Mouse (Mus musculus) midbrain, embryonic 16.5 days (tissue): ENCODE results near the gene Decr2. TPM values are rescaled to one million over a fixed set of nuclear protein-coding genes. Genes with fewer than 3 reads are reported as not detected.

Source experiments
- ATAC-seq: fragments of 200-750 bp; cut with Nextera tagmentation; 2 replicates; pipeline ENCODE4 v1.8.0; 2017; ENCODE audit warnings: moderate TSS enrichment
- H3K27ac ChIP-seq: fragments of 300-500 bp; sonication (generic); 2 replicates; pipeline ENCODE4 v1.5.1; 2014; ENCODE audit warnings: mild to moderate bottlenecking, low read length, mixed read lengths
- H3K27me3 ChIP-seq: fragments of 300-500 bp; sonication (generic); 2 replicates; pipeline ENCODE4 v1.6.1; 2014; ENCODE audit warnings: low read depth, low read length, mixed read lengths; ENCODE audit not compliant: control insufficient read depth, insufficient read depth
- H3K36me3 ChIP-seq: fragments of 300-500 bp; sonication (generic); 2 replicates; pipeline ENCODE4 v1.6.1; 2014; ENCODE audit warnings: mild to moderate bottlenecking, low read length, moderate library complexity, mixed read lengths; ENCODE audit not compliant: control insufficient read depth, insufficient read depth
- H3K4me1 ChIP-seq: fragments of 300-500 bp; sonication (generic); 2 replicates; pipeline ENCODE4 v1.6.1; 2014; ENCODE audit warnings: mild to moderate bottlenecking, low read length, mixed read lengths; ENCODE audit not compliant: control insufficient read depth, insufficient read depth
- H3K4me2 ChIP-seq: fragments of 300-500 bp; sonication (generic); 2 replicates; pipeline ENCODE4 v1.6.1; 2014; ENCODE audit warnings: mild to moderate bottlenecking, low read length, mixed read lengths
- H3K4me3 ChIP-seq: fragments of 300-500 bp; sonication (generic); 2 replicates; pipeline ENCODE4 v1.5.1; 2014; ENCODE audit warnings: low read depth, mild to moderate bottlenecking, low read length, moderate library complexity, mixed read lengths
- H3K9ac ChIP-seq: fragments of 300-500 bp; sonication (generic); 2 replicates; pipeline ENCODE4 v1.6.1; 2014; ENCODE audit warnings: low read depth, low read length, mixed read lengths
- H3K9me3 ChIP-seq: fragments of 300-500 bp; sonication (generic); replicated peaks from 2 replicates; pipeline ENCODE4 v1.6.1; 2014; ENCODE audit warnings: mild to moderate bottlenecking, low read length, mixed read lengths; ENCODE audit not compliant: control insufficient read depth, poor library complexity, severe bottlenecking
- WGBS: fragments of 180-500 bp; shearing (Covaris S2); extraction: QIAGEN DNeasy Blood & Tissue Kit; methylation state at CpG from one replicate; pipeline ENCODE4 v1.1.7; 2014; 5-methylcytosine and 5-hydroxymethylcytosine counted together
- polyA plus RNA-seq: library from polyadenylated mRNA; unstranded; fragments of >200 nt; fragmentation: Nextera tagmentation; extraction: Ambion mirVana; gene quantifications from 2 replicates; pipeline ENCODE4 v1.2.1, GENCODE M21; 2015

Gene Decr2
- polyA plus RNA-seq, 1 experiment from 2014 or later = 41.3 TPM

GRCm38 (mm10) chr17:26070136-26070535 is 20.0 kb downstream of the Decr2 start:
- no peak overlapping the region for H3K27ac ChIP-seq
- H3K4me3 ChIP-seq = peak overlapping the region; percentile 92
- H3K27me3 ChIP-seq = 0 out of 2 replicates have a peak, but pooled peaks cover 2% of the 10 kb centered on the region
- peak overlapping the region; percentile 97; the same call in 1 of the 2 replicates for H3K9ac ChIP-seq
- no peaks in the 10 kb centered on the region for H3K36me3 ChIP-seq
- H3K4me1 ChIP-seq = peaks cover 27% of the 10 kb centered on the region
- WGBS = 44% methylated on average over 6 of the region's 6 CpGs
- H3K4me2 ChIP-seq = peak overlapping the region; percentile 100
- ATAC-seq = no peak
- H3K9me3 ChIP-seq = no peaks in the 10 kb centered on the region

DNA sequence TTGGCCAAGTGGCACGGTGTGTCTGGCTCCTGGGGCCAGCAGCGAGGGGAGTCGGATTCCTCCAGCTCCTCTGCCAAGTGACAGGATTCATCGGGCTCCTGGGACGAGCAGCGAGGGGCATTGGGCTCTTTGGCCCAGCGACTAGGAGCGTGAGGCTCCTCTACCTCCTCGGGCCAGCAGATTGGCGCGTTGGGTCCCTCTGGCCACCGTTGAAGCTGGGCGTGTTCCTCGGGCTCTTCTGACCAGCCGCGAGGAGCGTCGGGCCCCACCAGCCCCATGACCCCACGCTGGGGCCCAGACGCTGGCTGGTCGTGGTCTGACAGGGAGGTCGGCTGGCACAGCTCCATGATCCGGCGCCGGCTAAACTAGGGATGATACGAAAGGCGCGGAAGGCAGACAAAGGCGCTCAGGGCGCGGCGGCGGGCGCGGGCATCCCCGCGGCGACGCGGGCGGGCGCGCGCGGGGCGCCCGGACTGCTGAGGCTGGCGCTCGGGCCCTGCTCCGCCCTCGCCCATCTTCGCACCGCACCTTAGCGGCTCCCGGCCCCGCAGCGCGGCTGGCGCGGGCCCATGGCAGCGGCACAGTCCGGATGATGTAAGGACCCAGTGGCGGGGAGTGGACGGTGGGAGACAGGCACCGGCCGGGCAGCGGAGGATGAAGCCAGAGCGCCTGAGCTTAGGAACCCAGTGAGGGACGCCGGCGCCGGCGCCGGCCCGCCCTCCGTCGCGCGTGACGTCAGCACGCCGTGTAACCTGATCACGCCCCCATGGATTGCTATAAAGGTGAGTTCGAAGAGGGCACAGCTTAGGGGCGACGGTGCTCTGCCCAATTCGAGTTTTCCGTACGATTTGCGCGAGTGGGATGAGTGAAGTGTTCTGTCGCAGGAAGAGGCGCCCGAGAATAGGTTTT is 21.1 kb downstream of the Decr2 start, which contains the start of gene Rab11fip3:
Gene Rab11fip3 (minus strand): TSS at position 725 of the 909 bp plus-strand sequence.
- Histone ChIP-seq H3K4me3 (peak within 1 kb of the TSS; percentile 92), H3K4me1 (peaks cover 37% of the 10 kb centered on the region), H3K36me3 (peaks cover 3% of the 10 kb centered on the region), H3K4me2 (peak within 1 kb of the TSS; percentile 100), H3K27ac (peak within 1 kb of the TSS; percentile 95), H3K27me3 (0 out of 2 replicates have a peak, but pooled peaks cover 2% of the 10 kb centered on the region), H3K9ac (peak within 1 kb of the TSS; percentile 97), H3K9me3 (no peaks in the 10 kb centered on the region)
- under 1% methylated on average over 77 of the region's 94 CpGs for WGBS
- peak; percentile 94 for ATAC-seq

DNA sequence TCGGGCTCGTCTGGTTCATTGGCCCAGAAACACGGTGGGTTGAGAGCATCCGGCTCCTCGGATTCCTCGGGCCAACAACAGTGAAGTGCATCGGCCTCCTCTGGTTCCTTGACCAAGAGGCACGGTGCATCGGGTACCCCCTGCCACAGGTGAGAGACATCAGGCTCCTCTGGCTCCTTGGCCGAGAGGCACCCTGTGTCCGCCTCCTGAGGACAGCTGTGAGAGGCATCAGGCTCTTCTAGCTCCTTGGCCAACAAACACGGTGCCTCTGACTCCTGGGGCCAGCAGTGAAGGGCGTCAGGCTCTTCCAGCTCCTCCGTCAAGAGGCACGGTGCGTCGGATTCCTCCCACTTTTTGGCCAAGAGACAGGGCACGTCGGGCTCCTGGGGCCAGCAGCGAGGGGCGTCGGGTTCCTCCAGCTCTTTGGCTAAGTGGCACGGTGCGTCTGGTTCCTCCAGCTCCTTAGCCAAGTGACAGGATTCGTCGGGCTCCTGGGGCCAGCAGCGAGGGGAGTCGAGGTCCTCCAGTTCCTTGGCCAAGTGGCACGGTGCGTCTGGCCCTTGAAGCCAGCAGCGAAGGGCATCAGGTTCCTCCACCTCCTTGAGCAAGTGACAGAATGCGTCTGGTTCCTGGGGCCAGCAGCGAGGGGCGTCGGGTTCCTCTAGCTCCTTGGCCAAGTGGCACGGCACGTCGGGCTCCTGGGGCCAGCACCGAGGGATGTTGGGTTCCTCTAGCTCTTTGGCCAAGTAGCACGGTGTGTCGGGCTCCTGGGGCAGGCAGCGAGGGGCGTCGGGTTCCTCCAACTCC is 21.9 kb downstream of the Decr2 start:
- Histone ChIP-seq H3K4me3 (peak overlapping the region; percentile 92), H3K27ac (peak overlapping the region; percentile 95), H3K4me2 (peak overlapping the region; percentile 100), H3K9me3 (no peaks in the 10 kb centered on the region), H3K9ac (peak overlapping the region; percentile 97), H3K27me3 (0 out of 2 replicates have a peak, but pooled peaks cover 2% of the 10 kb centered on the region), H3K4me1 (peaks cover 45% of the 10 kb centered on the region), H3K36me3 (peaks cover 3% of the 10 kb centered on the region)
- under 1% methylated on average over 44 of the region's 44 CpGs for WGBS
- ATAC-seq = no peak

- ATAC-seq = no peak
- Histone ChIP-seq H3K4me2 (peak overlapping the region; percentile 100), H3K27me3 (no peaks in the 10 kb centered on the region), H3K36me3 (peaks cover 3% of the 10 kb centered on the region), H3K9me3 (no peaks in the 10 kb centered on the region), H3K27ac (no peak overlapping the region), H3K4me3 (peak overlapping the region; percentile 92), H3K4me1 (peaks cover 57% of the 10 kb centered on the region), H3K9ac (0 out of 2 replicates have a peak overlapping the region, but pooled peaks have one; percentile 97)
- 92% methylated on average over 7 of the region's 7 CpGs for WGBS
Measured at GRCm38 (mm10) chr17:26066488-26067020, 23.6 kb downstream of the Decr2 start.

- no peaks in the 10 kb centered on the region for H3K9me3 ChIP-seq
- peaks cover 57% of the 10 kb centered on the region for H3K4me1 ChIP-seq
- no peaks in the 10 kb centered on the region for H3K27me3 ChIP-seq
- H3K27ac ChIP-seq = no peak overlapping the region
- 72% methylated on average over 6 of the region's 6 CpGs for WGBS
- H3K4me3 ChIP-seq = no peak overlapping the region
- peak overlapping the region; percentile 33 for H3K4me2 ChIP-seq
- peaks cover 3% of the 10 kb centered on the region for H3K36me3 ChIP-seq
- no peak overlapping the region for H3K9ac ChIP-seq
- ATAC-seq = no peak
Measured at GRCm38 (mm10) chr17:26064916-26065315, 25.2 kb downstream of the Decr2 start.

DNA sequence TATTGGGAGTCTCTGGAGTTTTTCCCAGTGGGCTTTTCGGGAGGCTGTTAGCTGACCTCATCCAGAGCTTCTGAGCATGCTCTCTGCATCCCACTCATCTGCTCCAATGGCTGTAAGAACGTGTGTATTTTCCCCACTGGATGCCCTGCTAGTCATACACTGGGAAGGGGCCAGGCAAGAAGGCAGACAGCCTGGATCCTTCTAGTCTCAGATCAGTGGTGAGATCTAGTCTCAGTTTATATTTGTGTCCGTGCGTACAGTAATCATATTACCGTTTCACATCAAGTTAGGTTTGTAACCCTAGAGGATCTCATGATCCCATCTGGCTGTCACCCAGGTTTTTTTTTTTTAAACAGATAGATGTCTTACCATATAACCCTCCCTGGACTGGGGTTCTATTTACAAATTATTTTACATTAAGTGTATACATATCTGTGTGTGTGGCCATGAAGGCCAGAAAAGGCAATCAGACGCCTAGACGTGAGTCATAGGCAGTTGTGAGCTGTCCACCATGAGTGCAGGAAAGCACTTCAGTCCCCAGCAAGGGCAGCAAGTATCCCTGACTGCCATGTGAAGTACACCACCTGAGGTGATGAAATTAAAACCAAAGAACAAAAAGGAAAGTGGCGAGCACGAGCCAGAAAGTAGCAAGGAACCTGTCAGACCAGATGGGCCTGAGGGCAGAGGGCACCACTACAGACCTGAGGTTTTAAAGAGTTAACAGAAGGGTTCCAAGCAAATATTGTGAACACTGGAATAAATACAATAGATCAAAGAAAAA is 32.2 kb downstream of the Decr2 start:
- H3K4me2 ChIP-seq = no peak overlapping the region
- no peaks in the 10 kb centered on the region for H3K9me3 ChIP-seq
- peaks cover 5% of the 10 kb centered on the region; the same call in 1 of the 2 replicates for H3K36me3 ChIP-seq
- ATAC-seq = no peak
- H3K4me3 ChIP-seq = no peak overlapping the region
- no peaks in the 10 kb centered on the region for H3K27me3 ChIP-seq
- no peak overlapping the region for H3K9ac ChIP-seq
- H3K4me1 ChIP-seq = peaks cover 13% of the 10 kb centered on the region
- 83% methylated on average over 9 of the region's 9 CpGs for WGBS
- no peak overlapping the region for H3K27ac ChIP-seq

DNA sequence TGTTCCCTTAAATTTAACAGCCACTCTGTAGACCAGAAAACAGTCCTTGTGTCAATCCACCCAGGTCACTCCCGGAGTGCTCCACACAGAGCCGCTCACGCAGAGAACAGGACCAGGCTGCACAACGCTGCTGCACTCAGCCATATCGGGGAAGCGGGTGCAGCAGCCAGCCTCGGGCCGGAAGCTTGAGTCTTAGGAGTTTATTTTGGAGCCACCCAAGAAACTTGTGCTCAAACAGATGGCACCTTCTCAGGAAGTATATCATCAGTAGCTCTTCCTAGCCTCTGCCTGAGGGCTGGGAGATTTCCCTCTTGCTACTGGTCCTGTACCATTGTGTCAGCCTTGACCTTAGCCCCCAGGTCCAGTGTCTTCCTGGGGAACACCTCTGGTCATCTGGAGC is 32.9 kb downstream of the Decr2 start:
- H3K4me1 ChIP-seq = peaks cover 7% of the 10 kb centered on the region
- H3K4me3 ChIP-seq = no peak overlapping the region
- ATAC-seq = no peak
- no peak overlapping the region for H3K4me2 ChIP-seq
- WGBS = 95% methylated on average over 8 of the region's 8 CpGs
- H3K36me3 ChIP-seq = peaks cover 5% of the 10 kb centered on the region; the same call in 1 of the 2 replicates
- no peaks in the 10 kb centered on the region for H3K9me3 ChIP-seq
- no peaks in the 10 kb centered on the region for H3K27me3 ChIP-seq
- no peak overlapping the region for H3K9ac ChIP-seq
- H3K27ac ChIP-seq = no peak overlapping the region

GRCm38 (mm10) chr17:26055164-26055563 is 35.0 kb downstream of the Decr2 start:
- Histone ChIP-seq H3K27ac (no peak overlapping the region), H3K4me3 (no peak overlapping the region), H3K4me2 (no peak overlapping the region), H3K4me1 (no peaks in the 10 kb centered on the region), H3K9ac (no peak overlapping the region), H3K27me3 (no peaks in the 10 kb centered on the region), H3K9me3 (no peaks in the 10 kb centered on the region), H3K36me3 (peaks cover 5% of the 10 kb centered on the region; the same call in 1 of the 2 replicates)
- 44% methylated on average over 6 of the region's 6 CpGs for WGBS
- ATAC-seq = no peak
